Mouse (Mus musculus) T-cell, adult 2 months (primary cell): Measurements from ENCODE around the gene Vps37d.

Experiments used
- DNase-seq: peaks from one replicate; pipeline ENCODE4 v3.0.0; 2022; ENCODE audit warnings: low spot score

Vps37d gene

GRCm38 (mm10) chr5:135025899-135026298 lies 52.2 kb downstream of the Vps37d start:
- peak; percentile 42 for DNase-seq

- DNase-seq, result peak; percentile 87
Measured at GRCm38 (mm10) chr5:135024665-135025224, 53.3 kb downstream of the Vps37d start.

- peak; percentile 82 for DNase-seq
Measured at GRCm38 (mm10) chr5:135023344-135024173, 54.5 kb downstream of the Vps37d start, which contains the start of gene Stx1a. Stx1a (plus strand) TSS chr5:135023482.
